Mouse (Mus musculus) liver, embryonic 16.5 days (tissue): ENCODE data around the gene Hs3st2. TPM values are rescaled to one million over a fixed set of nuclear protein-coding genes. Genes with fewer than 3 reads are reported as not detected.

Experiments
- ATAC-seq: fragments of 200-750 bp; cut with Nextera tagmentation; 2 replicates; pipeline ENCODE4 v1.8.0; 2017; ENCODE audit warnings: low read depth, mild to moderate bottlenecking, moderate number of reproducible peaks, moderate library complexity
- H3K27ac ChIP-seq: fragments of 300-500 bp; sonication (generic); 2 replicates; pipeline ENCODE4 v1.5.1; 2014; ENCODE audit warnings: mild to moderate bottlenecking, low read length
- H3K27me3 ChIP-seq: fragments of 300-500 bp; sonication (generic); 2 replicates; pipeline ENCODE4 v1.6.1; 2014; ENCODE audit warnings: low read depth, low read length, mixed read lengths; ENCODE audit not compliant: control insufficient read depth, insufficient read depth
- H3K36me3 ChIP-seq: fragments of 300-500 bp; sonication (generic); 2 replicates; pipeline ENCODE4 v1.6.1; 2014; ENCODE audit warnings: mild to moderate bottlenecking; ENCODE audit not compliant: control insufficient read depth, insufficient read depth
- H3K4me1 ChIP-seq: fragments of 300-500 bp; sonication (generic); 2 replicates; pipeline ENCODE4 v1.6.1; 2014; ENCODE audit warnings: low read depth, low read length, mixed read lengths; ENCODE audit not compliant: control insufficient read depth
- H3K4me2 ChIP-seq: fragments of 300-500 bp; sonication (generic); 2 replicates; pipeline ENCODE4 v1.6.1; 2014; ENCODE audit warnings: low read depth, low read length, mixed read lengths
- H3K4me3 ChIP-seq: fragments of 300-500 bp; sonication (generic); 2 replicates; pipeline ENCODE4 v1.5.1; 2014; ENCODE audit warnings: low read depth, mild to moderate bottlenecking, low read length
- H3K9ac ChIP-seq: fragments of 300-500 bp; sonication (generic); 2 replicates; pipeline ENCODE4 v1.6.1; 2014; ENCODE audit warnings: low read depth, low read length
- H3K9me3 ChIP-seq: fragments of 300-500 bp; sonication (generic); replicated peaks from 2 replicates; pipeline ENCODE4 v1.6.1; 2016; ENCODE audit warnings: low read length; ENCODE audit not compliant: control insufficient read depth
- WGBS: fragments of 180-500 bp; shearing (Covaris S2); extraction: QIAGEN DNeasy Blood & Tissue Kit; methylation state at CpG from one replicate; pipeline ENCODE4 v1.1.7; 2014; ENCODE audit not compliant: insufficient replicate concordance; 5-methylcytosine and 5-hydroxymethylcytosine counted together
- polyA plus RNA-seq: library from polyadenylated mRNA; unstranded; fragments of >200 nt; fragmentation: Nextera tagmentation; extraction: Ambion mirVana; gene quantifications from 2 replicates; pipeline ENCODE4 v1.2.1, GENCODE M21; 2015

Hs3st2 gene
- polyA plus RNA-seq, 1 experiment from 2014 or later = 0.04 TPM

- Histone ChIP-seq H3K36me3 (no peaks in the 10 kb centered on the region), H3K4me1 (no peaks in the 10 kb centered on the region), H3K27me3 (no peaks in the 10 kb centered on the region), H3K9me3 (no peaks in the 10 kb centered on the region), H3K4me3 (no peak overlapping the region), H3K27ac (no peak overlapping the region), H3K4me2 (no peak overlapping the region), H3K9ac (no peak overlapping the region)
- 71% methylated on average over 18 of the region's 18 CpGs for WGBS
- no peak for ATAC-seq
Measured at GRCm38 (mm10) chr7:121549329-121550022, 157.8 kb downstream of the Hs3st2 start.
